Mouse (Mus musculus) adrenal gland, postnatal 10 days (tissue): ENCODE results near the gene Kcnmb1. TPM values are rescaled to one million over a fixed set of nuclear protein-coding genes. Genes with fewer than 3 reads are reported as not detected.

Source experiments
- DNase-seq: peaks from one replicate; pipeline ENCODE4 v3.0.0; 2021; ENCODE audit warnings: mixed read lengths
- total RNA-seq, 2 experiments: library from RNA; stranded (reverse); gene quantifications; 2 replicates each; pipeline ENCODE4 v1.2.3; 2021

The Kcnmb1 gene
- total RNA-seq, 2 experiments from 2014 or later, result 0.12 to 0.42 TPM

- DNase-seq, result no peak
These were observed 39.8 kb downstream of the Kcnmb1 start for GRCm38 (mm10) chr11:34002593-34002965.

GRCm38 (mm10) chr11:34007616-34008015 lies 44.8 kb downstream of the Kcnmb1 start:
- no peak for DNase-seq

GRCm38 (mm10) chr11:34008214-34008613 lies 45.4 kb downstream of the Kcnmb1 start:
- no peak for DNase-seq

GRCm38 (mm10) chr11:34008702-34009101 lies 45.9 kb downstream of the Kcnmb1 start:
- DNase-seq, result peak; percentile 62

DNA sequence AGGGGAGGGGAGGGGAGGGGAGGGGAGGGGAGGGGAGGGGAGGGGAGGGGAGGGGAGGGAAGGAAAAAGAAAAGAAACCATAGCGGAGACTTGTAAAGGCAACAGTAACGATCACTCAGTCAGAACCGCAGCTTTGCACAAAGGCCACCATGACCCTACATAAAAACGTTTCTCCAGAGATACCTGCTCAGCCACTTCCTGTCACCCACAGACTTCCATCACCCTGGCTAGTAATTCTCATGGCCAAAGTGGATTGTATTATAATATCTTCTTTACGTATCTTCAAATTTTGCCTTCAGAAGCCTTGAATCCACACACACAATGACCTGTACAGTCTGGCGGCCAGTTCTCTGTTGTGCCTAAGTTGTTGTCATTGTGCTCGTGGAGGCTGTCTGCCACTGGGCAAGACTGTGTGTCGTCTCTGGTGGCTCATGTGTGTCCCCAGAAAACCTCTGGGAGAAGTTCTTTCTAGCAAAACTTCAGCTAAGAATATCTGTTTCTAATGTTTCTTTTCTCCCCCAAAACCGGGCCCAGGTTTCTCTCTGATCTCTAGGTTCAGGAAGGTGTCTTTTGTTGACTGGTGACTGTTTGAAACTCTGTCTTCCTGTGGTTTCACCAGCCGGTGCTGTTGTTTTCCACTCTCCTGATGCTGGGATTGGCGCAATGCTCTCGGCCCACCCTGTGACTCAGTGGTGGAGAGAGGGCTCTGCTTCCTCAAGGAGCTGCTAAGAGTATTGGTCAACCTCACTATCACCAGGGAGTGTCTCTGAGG lies 46.7 kb downstream of the Kcnmb1 start:
- DNase-seq, result no peak

DNA sequence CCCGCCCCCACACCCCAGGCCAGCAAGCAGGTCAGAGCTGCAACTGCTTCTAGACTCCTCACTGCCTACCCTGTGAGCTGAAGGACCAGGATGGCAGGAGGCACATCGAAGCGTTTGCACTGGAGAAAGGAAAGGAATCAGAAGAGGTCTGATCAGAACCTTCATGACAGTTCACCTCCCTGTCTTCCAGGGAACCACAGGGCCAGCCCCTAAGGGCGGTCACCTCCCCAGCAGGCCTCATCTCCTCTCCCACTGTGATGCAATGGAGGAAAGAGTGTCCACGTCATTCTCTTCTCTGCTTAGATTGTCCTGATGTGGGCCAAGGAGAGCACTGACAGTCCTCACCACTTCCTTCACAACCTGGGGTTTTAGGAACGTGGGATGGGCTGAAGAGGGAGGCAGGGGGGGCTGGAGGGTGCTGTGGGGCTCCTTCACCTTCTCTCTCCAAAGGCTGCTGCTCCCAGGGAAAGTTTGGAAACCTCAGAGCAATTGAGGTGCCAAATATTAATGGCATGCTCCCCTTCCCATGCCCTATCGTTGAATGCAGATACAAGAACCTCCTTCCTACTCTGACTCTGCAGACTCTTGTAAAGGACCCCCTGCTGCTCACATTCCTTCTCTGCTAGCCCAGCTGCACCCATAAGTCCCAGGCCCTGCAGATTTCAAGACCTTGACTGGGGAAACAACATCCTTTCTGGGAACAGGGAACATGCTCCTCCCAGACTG lies 47.5 kb downstream of the Kcnmb1 start:
- no peak for DNase-seq

DNA sequence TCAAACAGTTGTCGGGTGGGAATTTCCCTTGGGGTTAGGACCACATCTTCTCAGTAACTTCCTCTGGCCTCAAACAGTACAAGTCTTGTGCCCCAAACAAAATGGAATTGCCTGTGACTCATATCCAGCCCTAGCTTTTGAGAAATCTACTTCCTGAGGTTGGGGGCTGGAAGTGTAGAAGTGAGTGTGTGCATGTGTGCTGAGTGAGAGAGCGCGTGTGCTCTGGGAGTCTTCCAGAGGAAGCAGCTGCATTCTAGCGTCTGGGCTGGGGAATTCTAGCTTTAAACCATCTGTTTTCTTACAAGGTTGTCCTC lies 48.0 kb downstream of the Kcnmb1 start:
- peak; percentile 10 for DNase-seq

GRCm38 (mm10) chr11:34012007-34012652 lies 49.3 kb downstream of the Kcnmb1 start:
- DNase-seq, result no peak

Other genes with a start within 250 kb of the Kcnmb1 start
- 1 to 10 TPM; 3.9 to 4.8 TPM for gene Kcnip1, start 30.1 kb downstream of the Kcnmb1 start, total RNA-seq
- gene Lcp2, start 83.9 kb downstream of the Kcnmb1 start, total RNA-seq, result 1 to 10 TPM; 5.0 to 5.5 TPM
- gene 4930469K13Rik, start 135.5 kb downstream of the Kcnmb1 start, total RNA-seq, result not detected
- gene Foxi1, start 245.1 kb downstream of the Kcnmb1 start, total RNA-seq, result not detected